Mouse (Mus musculus) gastrocnemius, adult 2 months (tissue): ENCODE measurements at regions not wholly inside any gene's neighbourhood (a gene's known extent, or its start where the extent isn't known, plus 50 kb on each side); places are given as distances from the start of the nearest gene placed in this dataset.

Experiments used
- DNase-seq: peaks from one replicate; pipeline ENCODE4 v3.0.0; 2022
- H3K27ac ChIP-seq: fragments of 200-600 bp; 2 replicates; pipeline ENCODE4 v1.8.1; 2022; ENCODE audit warnings: mild to moderate bottlenecking
- H3K4me3 ChIP-seq: fragments of 200-600 bp; 2 replicates; pipeline ENCODE4 v1.8.1; 2022; ENCODE audit warnings: mild to moderate bottlenecking, moderate library complexity
- CTCF ChIP-seq: fragments of 200-600 bp; IDR thresholded peaks from 2 replicates; pipeline ENCODE4 v1.8.1; 2022; ENCODE audit warnings: antibody characterized with exemption, mild to moderate bottlenecking, moderate library complexity
- intact Hi-C: fragments of 180-260 bp; cut with DNase I; formaldehyde crosslinking; loops from one replicate; pipeline ENCODE4 v1.15.1; 2025

GRCm38 (mm10) chr14:56313969-56314368, 50.9 kb upstream of the Atp12a start:
- H3K27ac ChIP-seq: no peak overlapping the region
- TF ChIP-seq CTCF: no peak
- intact Hi-C loops: no loop called here

GRCm38 (mm10) chr14:56314459-56314858, 50.4 kb upstream of the Atp12a start:
- intact Hi-C loops: no loop called here
- TF ChIP-seq CTCF: peak; percentile 88

More at GRCm38 (mm10) chr14:56313969-56314368, 50.9 kb upstream of the Atp12a start:
- peak overlapping the region; percentile 28 for H3K4me3 ChIP-seq
- DNase-seq: peak; percentile 73

More at GRCm38 (mm10) chr14:56314459-56314858, 50.4 kb upstream of the Atp12a start:
- peak overlapping the region; percentile 28 for H3K4me3 ChIP-seq
- H3K27ac ChIP-seq: no peak overlapping the region
- peak; percentile 43 for DNase-seq
